Mouse (Mus musculus) splenic B cell, adult 2 months (primary cell): Measurements from ENCODE around the gene Gfod1.
A peak's percentile ranks its signal among the peaks of the same experiment; 100 is the strongest.

Experiments
- DNase-seq: peaks from one replicate; pipeline ENCODE4 v3.0.0-alpha.2; 2011; ENCODE audit warnings: low read depth, low spot score
- H3K27me3 ChIP-seq: 2 replicates; pipeline ENCODE4 v1.6.1; 2012; ENCODE audit warnings: mild to moderate bottlenecking, low read length, moderate library complexity, mixed read lengths; ENCODE audit not compliant: control insufficient read depth, poor library complexity, insufficient read depth, severe bottlenecking
- H3K36me3 ChIP-seq: 2 replicates; pipeline ENCODE4 v1.6.1; 2012; ENCODE audit warnings: mild to moderate bottlenecking, low read length, moderate library complexity, mixed read lengths; ENCODE audit not compliant: control insufficient read depth, poor library complexity, insufficient read depth, severe bottlenecking

Gfod1 gene

DNA sequence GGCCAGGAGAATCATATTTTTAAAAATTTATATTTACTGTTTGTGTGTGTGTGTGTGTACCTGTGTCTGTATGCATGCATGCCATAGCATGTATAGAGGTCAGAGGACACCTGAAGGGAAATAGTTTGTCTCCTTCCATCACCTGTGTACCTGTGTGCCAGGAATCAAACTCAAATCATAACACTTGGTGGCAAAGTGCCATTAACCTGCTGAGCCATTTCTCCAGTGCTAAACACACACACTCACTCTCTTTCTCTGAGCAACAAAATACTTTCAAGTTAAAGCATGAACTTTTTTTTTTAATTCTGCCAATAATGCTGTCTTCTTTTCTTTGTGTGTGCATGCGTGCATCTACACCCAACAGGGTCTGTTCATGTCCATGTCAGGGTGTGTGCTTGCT, 83.3 kb downstream of the Gfod1 start:
- Histone ChIP-seq H3K36me3 (no peaks in the 10 kb centered on the region), H3K27me3 (no peaks in the 10 kb centered on the region)
- no peak for DNase-seq

- DNase-seq, result no peak
- no peaks in the 10 kb centered on the region for H3K36me3 ChIP-seq
- H3K27me3 ChIP-seq, result no peaks in the 10 kb centered on the region
Observed at GRCm38 (mm10) chr13:43218764-43219163, 85.2 kb downstream of the Gfod1 start.

DNA sequence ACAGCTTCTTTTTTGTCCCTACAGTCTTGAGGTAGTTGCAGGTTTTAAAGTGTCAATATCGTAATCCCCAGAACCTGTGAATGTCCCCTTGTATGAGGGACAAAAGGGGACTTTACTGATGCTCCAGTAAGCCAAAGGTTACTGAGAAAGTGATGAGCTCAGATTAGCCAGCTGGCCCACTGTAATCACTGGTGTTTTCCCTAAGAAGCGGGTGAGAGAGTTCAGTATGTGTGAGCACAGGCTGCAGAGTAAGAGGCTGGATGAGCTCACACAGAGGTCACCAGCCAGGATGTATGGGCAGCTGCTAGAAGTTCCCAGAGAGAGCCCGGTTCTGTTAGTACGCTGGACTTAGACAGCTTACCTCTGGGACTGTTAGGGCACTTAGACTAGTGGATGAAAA, 85.7 kb downstream of the Gfod1 start:
- no peak for DNase-seq
- H3K27me3 ChIP-seq, result no peaks in the 10 kb centered on the region
- H3K36me3 ChIP-seq, result no peaks in the 10 kb centered on the region

DNA sequence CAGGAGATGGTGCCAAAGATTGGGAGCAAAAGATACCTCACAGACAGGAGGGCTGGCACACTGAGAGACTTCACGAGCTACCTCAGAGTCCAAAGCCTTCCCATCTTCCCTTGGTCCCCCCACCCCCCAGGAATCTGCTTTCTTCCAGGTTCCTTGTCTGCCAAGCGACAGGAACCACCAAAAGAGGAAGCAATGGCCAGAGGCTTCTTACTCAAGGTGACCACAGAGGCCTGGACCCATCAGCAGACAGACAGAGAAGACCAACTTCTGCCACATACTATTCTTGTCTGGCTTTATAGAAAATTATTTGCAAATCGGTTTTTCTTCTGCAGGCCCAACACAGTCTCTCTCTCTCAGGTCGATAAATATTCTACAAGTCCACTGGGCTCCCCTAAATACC, 86.3 kb downstream of the Gfod1 start:
- Histone ChIP-seq H3K36me3 (no peaks in the 10 kb centered on the region), H3K27me3 (no peaks in the 10 kb centered on the region)
- DNase-seq, result no peak

GRCm38 (mm10) chr13:43217059-43217458, 86.9 kb downstream of the Gfod1 start:
- DNase-seq, result no peak
- H3K36me3 ChIP-seq, result no peaks in the 10 kb centered on the region

GRCm38 (mm10) chr13:43215994-43216706, 87.8 kb downstream of the Gfod1 start:
- no peaks in the 10 kb centered on the region for H3K36me3 ChIP-seq
- H3K27me3 ChIP-seq, result no peaks in the 10 kb centered on the region
- peak; percentile 42 for DNase-seq

More at GRCm38 (mm10) chr13:43217059-43217458, 86.9 kb downstream of the Gfod1 start:
- H3K27me3 ChIP-seq, result no peaks in the 10 kb centered on the region

GRCm38 (mm10) chr13:43215144-43215993, 88.6 kb downstream of the Gfod1 start:
- H3K27me3 ChIP-seq, result no peaks in the 10 kb centered on the region
- no peaks in the 10 kb centered on the region for H3K36me3 ChIP-seq
- DNase-seq, result peak; percentile 78

GRCm38 (mm10) chr13:43212338-43212737, 91.6 kb downstream of the Gfod1 start:
- no peak for DNase-seq
- H3K27me3 ChIP-seq, result no peaks in the 10 kb centered on the region
- no peaks in the 10 kb centered on the region for H3K36me3 ChIP-seq

DNA sequence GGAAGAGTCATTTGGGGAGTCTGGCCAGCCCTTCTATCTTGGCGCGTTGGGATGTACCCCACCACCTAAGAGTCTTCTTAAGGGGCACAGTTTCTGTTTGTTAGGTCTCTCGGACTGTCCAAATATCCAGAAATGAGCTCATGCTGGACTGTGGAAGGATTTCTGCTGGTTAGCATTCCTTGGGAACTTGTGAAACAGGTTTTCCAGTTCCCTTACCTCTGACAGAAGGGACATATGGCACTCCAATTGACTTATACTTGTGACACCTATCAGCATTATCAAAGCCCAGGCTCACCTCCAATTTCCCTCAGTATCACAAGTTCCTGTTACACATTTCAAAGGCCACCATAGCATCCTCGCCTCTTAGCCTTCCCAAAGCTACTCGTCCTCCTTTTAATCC, 93.0 kb downstream of the Gfod1 start:
- no peak for DNase-seq
- no peaks in the 10 kb centered on the region for H3K36me3 ChIP-seq

GRCm38 (mm10) chr13:43209560-43209959, 94.4 kb downstream of the Gfod1 start:
- no peaks in the 10 kb centered on the region for H3K27me3 ChIP-seq
- DNase-seq, result peak; percentile 89
- H3K36me3 ChIP-seq, result no peaks in the 10 kb centered on the region

More for the DNA sequence above, 93.0 kb downstream of the Gfod1 start:
- H3K27me3 ChIP-seq, result no peaks in the 10 kb centered on the region

DNA sequence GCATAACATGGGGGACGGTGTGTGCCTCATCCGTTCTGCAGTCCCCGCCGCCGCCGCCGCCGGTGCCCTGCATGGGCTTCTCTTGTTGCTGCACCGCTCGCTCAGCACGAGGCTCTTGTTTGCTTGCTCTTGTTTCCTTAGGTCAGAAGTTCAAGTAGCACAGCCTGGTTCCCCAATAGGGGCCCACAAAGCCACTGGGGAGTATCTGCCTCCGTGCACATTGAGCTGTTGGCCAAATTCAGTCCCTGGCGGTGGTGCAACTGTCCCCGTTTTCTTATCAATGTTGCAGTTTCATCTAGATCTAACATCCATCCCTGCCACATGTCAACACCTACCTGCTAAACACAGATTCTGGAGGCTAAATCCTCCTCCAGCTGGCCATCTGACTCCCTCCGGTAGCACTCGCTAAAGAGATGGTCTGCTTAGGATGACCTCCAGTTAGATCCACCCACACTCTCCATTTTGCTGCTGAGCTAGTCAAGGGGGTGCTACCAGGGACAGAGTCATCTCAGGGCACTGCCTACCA, 95.0 kb downstream of the Gfod1 start:
- DNase-seq, result peak; percentile 70
- Histone ChIP-seq H3K36me3 (no peaks in the 10 kb centered on the region), H3K27me3 (no peaks in the 10 kb centered on the region)

DNA sequence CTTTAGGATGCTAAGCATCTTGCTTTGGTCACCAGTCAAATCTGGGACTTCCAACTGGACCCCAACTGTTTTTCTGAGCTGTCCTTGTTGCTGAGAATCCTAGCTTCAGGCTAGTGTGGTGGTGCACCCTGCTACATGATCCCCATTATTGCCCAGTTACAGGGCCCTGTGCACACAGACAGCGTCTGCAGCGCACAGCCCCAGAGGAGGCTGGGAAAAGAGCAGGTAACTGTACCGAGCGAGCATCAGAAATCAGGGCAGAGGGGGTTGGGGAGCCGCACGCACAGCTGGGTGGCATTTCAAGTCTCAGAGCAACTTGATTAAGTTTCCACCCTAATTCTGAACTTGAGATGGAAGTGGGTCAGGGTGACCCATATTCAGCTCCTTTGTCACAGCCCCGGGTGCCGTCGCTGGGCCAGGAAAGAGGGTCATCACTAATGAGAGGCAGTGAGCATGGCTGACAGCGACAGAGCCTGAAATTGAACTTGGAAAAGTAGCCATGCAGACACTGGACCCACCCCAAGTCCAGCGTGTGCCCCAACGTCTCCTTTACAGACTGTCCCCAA, 97.8 kb downstream of the Gfod1 start:
- no peaks in the 10 kb centered on the region for H3K36me3 ChIP-seq
- H3K27me3 ChIP-seq, result no peaks in the 10 kb centered on the region
- no peak for DNase-seq

DNA sequence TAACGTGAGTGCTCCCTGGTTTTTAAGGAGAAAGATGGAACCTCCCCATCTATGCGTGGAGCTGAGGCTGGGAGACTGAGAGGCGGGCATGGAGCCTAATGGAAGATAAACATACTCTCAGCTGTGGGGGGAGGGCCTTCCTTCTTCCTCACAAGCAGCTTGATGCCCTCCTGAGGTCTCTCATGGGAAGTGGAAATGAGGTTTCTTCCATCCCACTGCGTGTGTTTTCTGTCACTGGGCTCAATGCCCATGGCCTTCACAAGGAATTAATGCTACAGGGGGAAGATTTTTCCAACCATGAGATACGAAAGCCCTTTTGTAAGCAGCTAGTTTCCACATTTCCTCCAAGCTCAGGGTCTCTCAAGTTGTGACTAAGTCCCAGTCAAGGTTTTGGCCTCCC, 100.3 kb downstream of the Gfod1 start:
- DNase-seq, result no peak
- no peaks in the 10 kb centered on the region for H3K27me3 ChIP-seq
- H3K36me3 ChIP-seq, result no peaks in the 10 kb centered on the region

- Histone ChIP-seq H3K27me3 (no peaks in the 10 kb centered on the region), H3K36me3 (no peaks in the 10 kb centered on the region)
- DNase-seq, result no peak
Observed at GRCm38 (mm10) chr13:43203234-43203633, 100.7 kb downstream of the Gfod1 start.

DNA sequence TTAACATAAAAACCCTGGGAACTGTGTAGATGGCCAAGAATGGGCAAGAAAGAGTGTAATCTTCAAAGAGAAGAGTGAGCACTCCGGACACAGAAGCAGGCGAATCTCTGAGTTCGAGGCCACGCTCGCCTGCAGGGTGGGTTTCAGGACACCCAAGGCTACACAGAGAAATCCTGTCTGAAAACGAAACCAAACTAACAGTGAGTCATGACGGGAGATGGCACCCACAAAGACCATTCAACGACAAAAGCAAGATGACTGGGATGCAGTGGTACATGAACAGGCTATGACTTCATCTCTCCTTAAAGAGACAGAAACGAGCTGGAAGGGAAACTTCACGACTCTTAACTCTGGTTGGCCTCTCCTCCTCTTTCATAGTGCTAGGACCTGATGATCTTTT, 101.6 kb downstream of the Gfod1 start:
- no peaks in the 10 kb centered on the region for H3K36me3 ChIP-seq
- DNase-seq, result no peak
- no peaks in the 10 kb centered on the region for H3K27me3 ChIP-seq
